Mouse (Mus musculus): ENCODE data around the gene Olfr734. TPM values are rescaled to one million over a fixed set of nuclear protein-coding genes. Genes with fewer than 3 reads are reported as not detected.

Gene Olfr734
- polyA plus RNA-seq (2017; shearing (Covaris generic)) = not detected

DNA sequence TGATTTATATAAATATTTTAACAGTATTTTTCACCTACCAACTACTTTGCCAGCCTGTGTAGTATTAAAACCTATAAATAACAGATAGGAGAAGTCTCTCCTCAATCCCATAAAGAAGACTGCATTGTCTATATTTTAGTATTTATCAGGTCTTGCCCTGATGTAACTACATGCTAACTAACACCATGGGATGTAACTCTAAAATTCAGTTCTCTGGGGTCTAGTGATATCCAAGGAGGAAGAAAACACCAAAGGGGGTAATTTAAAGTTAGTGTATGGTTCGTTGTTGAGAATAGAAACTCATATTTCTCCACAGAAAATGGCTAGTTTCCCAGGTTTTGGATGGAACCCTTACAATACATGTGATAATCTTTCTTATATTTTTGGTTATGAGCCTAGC lies at the start of gene Olfr734:
Gene Olfr734 (minus strand): TSS at position 101 of the 400 bp plus-strand sequence.

GRCm38 (mm10) chr14:50357593-50357992 lies 31.0 kb upstream of the Olfr734 start, which contains the start of gene Tlr11:
Gene Tlr11, plus strand, starts transcription at chr14:50357914.

GRCm38 (mm10) chr14:50348796-50349195 lies 22.2 kb upstream of the Olfr734 start, which contains the start of gene Olfr735:
Gene Olfr735, minus strand, starts transcription at chr14:50348872.

DNA sequence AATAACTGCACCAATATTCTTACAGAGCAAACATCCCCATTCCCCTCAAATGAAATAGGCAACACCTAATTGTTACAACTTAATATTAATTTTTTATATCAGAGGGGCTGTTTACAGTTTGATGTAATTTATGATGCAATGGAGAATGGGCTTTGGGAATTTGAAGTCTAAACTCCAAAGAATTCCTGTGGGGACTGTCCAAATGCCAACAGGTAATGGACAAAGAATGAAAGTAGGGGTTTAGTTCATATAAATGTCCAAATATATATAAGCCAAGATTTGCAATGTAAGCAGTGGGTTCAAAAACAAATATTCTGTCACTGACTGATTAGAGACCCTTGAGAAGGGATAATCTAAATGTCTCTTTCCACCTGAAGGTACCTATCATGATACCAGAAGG lies 25.1 kb downstream of the Olfr734 start, which contains the start of gene Olfr733:
Gene Olfr733 (minus strand): TSS at position 101 of the 400 bp plus-strand sequence.

DNA sequence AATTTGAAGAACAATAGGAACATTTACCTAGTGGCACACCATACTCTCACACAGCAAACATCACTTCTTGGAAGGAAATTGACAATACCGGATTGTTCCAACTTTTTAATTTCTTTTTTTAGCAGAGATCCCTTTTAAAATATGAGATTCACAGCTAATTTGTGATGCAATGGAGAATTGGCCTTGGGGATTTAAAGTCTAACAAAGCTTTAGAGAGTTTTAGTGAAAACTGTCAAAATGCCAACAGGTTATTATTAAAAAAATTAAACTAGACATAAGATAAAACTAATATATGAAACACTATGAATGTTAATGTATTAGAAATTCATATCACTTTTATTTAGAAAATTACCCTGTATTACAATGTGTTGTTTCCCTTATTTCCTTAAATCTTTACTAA lies 42.5 kb downstream of the Olfr734 start, which contains the start of gene Olfr732:
Gene Olfr732 (minus strand): TSS at position 101 of the 400 bp plus-strand sequence.

Other genes with a start within 250 kb of the Olfr734 start
- not detected for gene Olfr726, start 235.8 kb downstream of the Olfr734 start, polyA plus RNA-seq (2017; shearing (Covaris generic))
- not detected for gene Olfr727, start 203.6 kb downstream of the Olfr734 start, polyA plus RNA-seq (2017; shearing (Covaris generic))
- gene Olfr728, start 184.1 kb downstream of the Olfr734 start, polyA plus RNA-seq (2017; shearing (Covaris generic)) = not detected
- not detected for gene Olfr729, start 173.9 kb downstream of the Olfr734 start, polyA plus RNA-seq (2017; shearing (Covaris generic))
- gene Olfr730, start 138.6 kb downstream of the Olfr734 start, polyA plus RNA-seq (2017; shearing (Covaris generic)) = not detected
- gene Olfr731, start 84.9 kb downstream of the Olfr734 start, polyA plus RNA-seq (2017; shearing (Covaris generic)) = not detected
- gene Olfr732, start 42.6 kb downstream of the Olfr734 start, polyA plus RNA-seq (2017; shearing (Covaris generic)) = not detected
- gene Olfr733, start 25.2 kb downstream of the Olfr734 start, polyA plus RNA-seq (2017; shearing (Covaris generic)) = not detected
- gene Olfr735, start 22.1 kb upstream of the Olfr734 start, polyA plus RNA-seq (2017; shearing (Covaris generic)) = not detected
- not detected for gene Tlr11, start 31.2 kb upstream of the Olfr734 start, polyA plus RNA-seq (2017; shearing (Covaris generic))
- not detected for gene Olfr736, start 54.4 kb upstream of the Olfr734 start, polyA plus RNA-seq (2017; shearing (Covaris generic))
- gene Olfr738, start 80.8 kb upstream of the Olfr734 start, polyA plus RNA-seq (2017; shearing (Covaris generic)) = not detected
- gene Olfr739, start 91.9 kb upstream of the Olfr734 start, polyA plus RNA-seq (2017; shearing (Covaris generic)) = not detected
- not detected for gene Olfr740, start 118.8 kb upstream of the Olfr734 start, polyA plus RNA-seq (2017; shearing (Covaris generic))
- gene Olfr741, start 146.0 kb upstream of the Olfr734 start, polyA plus RNA-seq (2017; shearing (Covaris generic)) = not detected
- gene Olfr742, start 176.8 kb upstream of the Olfr734 start, polyA plus RNA-seq (2017; shearing (Covaris generic)) = not detected
- gene Olfr743, start 195.1 kb upstream of the Olfr734 start, polyA plus RNA-seq (2017; shearing (Covaris generic)) = not detected